ENCODE assay signal across 7 mouse cellular contexts in the genomic region with DNA sequence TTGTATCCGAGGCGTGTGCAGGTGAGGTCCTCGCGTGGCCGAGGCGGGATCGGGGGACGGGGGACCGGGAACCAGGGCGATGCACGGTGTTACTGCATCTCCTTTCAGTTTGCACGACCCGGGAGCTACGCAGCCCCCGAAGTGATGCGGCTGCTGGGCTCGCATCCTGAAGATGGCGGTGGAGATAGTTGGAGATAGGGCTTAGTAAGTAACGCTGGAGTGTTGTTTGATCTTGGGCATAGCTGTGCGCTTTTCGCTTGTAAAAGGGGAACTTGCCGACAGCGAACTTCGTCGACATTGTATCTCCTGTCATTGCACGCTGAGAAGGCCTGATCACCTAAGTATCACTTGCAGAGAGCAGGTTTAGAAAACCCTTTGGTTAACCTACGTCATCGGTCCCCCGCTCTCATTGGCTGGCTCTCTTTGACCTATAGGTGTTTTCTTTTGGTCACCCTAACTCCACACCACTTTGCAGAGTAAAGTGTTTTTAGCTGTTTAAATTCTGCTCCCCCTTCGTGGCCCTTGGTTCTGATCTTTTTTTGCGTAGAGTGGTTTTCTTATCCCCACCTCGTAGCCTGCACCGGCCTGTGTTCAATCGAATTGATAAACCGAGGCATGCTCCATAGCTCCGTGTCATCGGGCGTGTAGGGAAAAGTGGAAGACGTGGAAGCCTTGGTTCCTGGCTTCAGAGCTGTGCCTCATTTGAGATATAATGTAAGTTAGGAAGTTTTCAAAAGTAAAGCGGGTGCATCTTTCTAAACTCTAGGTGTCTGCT. TPM values are rescaled to one million over a fixed set of nuclear protein-coding genes. Genes with fewer than 3 reads are reported as not detected.
DNase-seq lines count a peak whose midpoint lies in the region; ATAC-seq and TF ChIP-seq lines count a peak whose summit lies in the region.

No protein-coding gene starts in this region.

- TF ChIP-seq CTCF in lung, postnatal 0 days (IDR thresholded peaks at IDR 0.05) = no peak

- ATAC-seq in embryonic facial prominence, embryonic 13.5 days (ENCODE audit: insufficient number of reproducible peaks, insufficient read depth, low FRiP score, low TSS enrichment, low read depth) = no peak
- ATAC-seq in hindbrain, embryonic 16.5 days = no peak
- ATAC-seq in lung, postnatal 0 days = no peak

- H3K4me3 ChIP-seq in embryonic facial prominence, embryonic 13.5 days = peak overlapping the region; percentile 93
- peak overlapping the region; percentile 86 for H3K4me3 ChIP-seq in hindbrain, embryonic 16.5 days (ENCODE audit: low read length)
- H3K4me3 ChIP-seq in lung, postnatal 0 days (ENCODE audit: low read depth, low read length) = peak overlapping the region; percentile 86

- H3K9me3 ChIP-seq in embryonic facial prominence, embryonic 13.5 days = no peaks in the 10 kb centered on the region
- no peaks in the 10 kb centered on the region for H3K9me3 ChIP-seq in hindbrain, embryonic 16.5 days (ENCODE audit: control insufficient read depth, low read length)
- no peaks in the 10 kb centered on the region for H3K9me3 ChIP-seq in lung, postnatal 0 days (ENCODE audit: low read length)

- peak overlapping the region; percentile 91 for H3K9ac ChIP-seq in embryonic facial prominence, embryonic 13.5 days
- peak overlapping the region; percentile 91 for H3K9ac ChIP-seq in hindbrain, embryonic 16.5 days (ENCODE audit: low read depth, low read length)
- peak overlapping the region; percentile 79 for H3K9ac ChIP-seq in lung, postnatal 0 days (replicated peaks; ENCODE audit: low read depth)

- 0 out of 2 replicates have a peak, but pooled peaks cover 5% of the 10 kb centered on the region for H3K36me3 ChIP-seq in embryonic facial prominence, embryonic 13.5 days
- no peaks in the 10 kb centered on the region for H3K36me3 ChIP-seq in hindbrain, embryonic 16.5 days (ENCODE audit: control insufficient read depth, insufficient read depth, low read length)
- H3K36me3 ChIP-seq in lung, postnatal 0 days (ENCODE audit: insufficient read depth, low read length) = no peaks in the 10 kb centered on the region

- H3K4me1 ChIP-seq in embryonic facial prominence, embryonic 13.5 days = peaks cover 34% of the 10 kb centered on the region
- peaks cover 26% of the 10 kb centered on the region for H3K4me1 ChIP-seq in hindbrain, embryonic 16.5 days (ENCODE audit: control insufficient read depth, insufficient read depth, low read depth, low read length)
- H3K4me1 ChIP-seq in lung, postnatal 0 days (ENCODE audit: insufficient read depth, low read depth, low read length) = peaks cover 4% of the 10 kb centered on the region; the same call in 1 of the 2 replicates

- no peak for TF ChIP-seq EP300 in lung, postnatal 0 days (IDR thresholded peaks at IDR 0.05)

- H3K27me3 ChIP-seq in embryonic facial prominence, embryonic 13.5 days = no peaks in the 10 kb centered on the region
- no peaks in the 10 kb centered on the region for H3K27me3 ChIP-seq in hindbrain, embryonic 16.5 days (replicated peaks; ENCODE audit: control insufficient read depth, insufficient read depth, low read length)
- H3K27me3 ChIP-seq in lung, postnatal 0 days (replicated peaks; ENCODE audit: insufficient read depth, low read length) = no peaks in the 10 kb centered on the region

- DNase-seq in retina, embryonic 14.5 days (ENCODE audit: low spot score) = peak; percentile 56
- DNase-seq in retina, postnatal 1 day = no peak
- DNase-seq in ZHBTc4 (ENCODE audit: low read depth, low spot score) = peak; percentile 68
- peak; percentile 56 for DNase-seq in lung, postnatal 0 days (ENCODE audit: low spot score)
- DNase-seq in spleen, postnatal 36 days (ENCODE audit: low spot score in 2 of 2) = peak; percentile 61 to 62

- H3K27ac ChIP-seq in embryonic facial prominence, embryonic 13.5 days = peak overlapping the region; percentile 100
- H3K27ac ChIP-seq in hindbrain, embryonic 16.5 days (ENCODE audit: low read depth, low read length) = peak overlapping the region; percentile 100
- H3K27ac ChIP-seq in lung, postnatal 0 days (ENCODE audit: low read length) = peak overlapping the region; percentile 99

- peak overlapping the region; percentile 91 for H3K4me2 ChIP-seq in embryonic facial prominence, embryonic 13.5 days
- peak overlapping the region; percentile 64 for H3K4me2 ChIP-seq in hindbrain, embryonic 16.5 days (ENCODE audit: low read length)
- H3K4me2 ChIP-seq in lung, postnatal 0 days (replicated peaks; ENCODE audit: low read depth, low read length) = peak overlapping the region; percentile 70

- whole genome bisulfite sequencing in embryonic facial prominence, embryonic 13.5 days = 5% methylated on average over 40 of the region's 40 CpGs
- WGBS in hindbrain, embryonic 16.5 days = 4% methylated on average over 40 of the region's 40 CpGs
- 2% methylated on average over 39 of the region's 40 CpGs for WGBS in lung, postnatal 0 days

RNA-seq across cellular contexts. Expression of gene Usp48, which starts 1.1 kb away (rescaled TPM):
- polyA plus RNA-seq in embryonic facial prominence, embryonic 13.5 days (2015; fragmentation: Nextera tagmentation; extraction: Ambion mirVana) = 83.3 and 86.5 TPM in 2 replicates
- 55.7 and 60.7 TPM in 2 replicates for polyA plus RNA-seq in hindbrain, embryonic 16.5 days (2015; fragmentation: Nextera tagmentation; extraction: Ambion mirVana)
- 30.9 and 35.9 TPM in 2 replicates for polyA plus RNA-seq in lung, postnatal 0 days (2015; fragmentation: Nextera tagmentation; extraction: Ambion mirVana)

RNA-seq across cellular contexts. Expression of gene Ldlrad2, which starts 20.3 kb away (rescaled TPM):
- polyA plus RNA-seq in embryonic facial prominence, embryonic 13.5 days (2015; fragmentation: Nextera tagmentation; extraction: Ambion mirVana) = not detected in 2 replicates
- 0.57 and 0.99 TPM in 2 replicates for polyA plus RNA-seq in hindbrain, embryonic 16.5 days (2015; fragmentation: Nextera tagmentation; extraction: Ambion mirVana)
- 0.54 TPM in 1 of 2 replicates, not detected in the other for polyA plus RNA-seq in lung, postnatal 0 days (2015; fragmentation: Nextera tagmentation; extraction: Ambion mirVana)
